Mouse (Mus musculus) lung, adult 18-20 months (tissue): ENCODE results near the gene D130052B06Rik.

Experiments
- DNase-seq, 2 experiments: peaks; one replicate each; pipeline ENCODE4 v3.0.0; 2022; ENCODE audit warnings: mixed read lengths in 2 of 2

The D130052B06Rik gene

DNA sequence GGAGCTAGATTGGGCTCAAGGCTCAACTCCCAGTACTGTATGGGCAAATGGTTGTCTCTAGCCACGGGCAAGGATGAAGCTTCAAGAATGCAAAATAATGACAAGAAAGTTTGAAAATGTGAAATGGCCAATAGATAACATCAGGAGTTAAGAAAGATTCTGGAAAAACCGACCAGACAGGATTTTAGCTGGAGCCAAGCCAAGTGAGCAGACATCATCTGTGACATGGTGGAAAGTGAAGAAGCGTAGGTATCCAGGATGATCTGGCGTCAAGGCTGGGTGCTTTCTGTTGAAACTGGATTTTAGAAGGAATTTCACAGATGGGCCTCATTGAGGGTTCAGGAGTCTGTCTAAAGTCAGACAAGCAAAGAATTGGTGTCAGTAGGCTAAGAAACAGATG, at the start of gene D130052B06Rik:
Gene D130052B06Rik (plus strand): TSS at position 317 of the 400 bp plus-strand sequence.
- no peak for DNase-seq

- no peak for DNase-seq
Observed at GRCm38 (mm10) chr11:33550861-33551560, 48.1 kb upstream of the D130052B06Rik start.

GRCm38 (mm10) chr11:33554123-33554522, 45.0 kb upstream of the D130052B06Rik start:
- DNase-seq = no peak

DNA sequence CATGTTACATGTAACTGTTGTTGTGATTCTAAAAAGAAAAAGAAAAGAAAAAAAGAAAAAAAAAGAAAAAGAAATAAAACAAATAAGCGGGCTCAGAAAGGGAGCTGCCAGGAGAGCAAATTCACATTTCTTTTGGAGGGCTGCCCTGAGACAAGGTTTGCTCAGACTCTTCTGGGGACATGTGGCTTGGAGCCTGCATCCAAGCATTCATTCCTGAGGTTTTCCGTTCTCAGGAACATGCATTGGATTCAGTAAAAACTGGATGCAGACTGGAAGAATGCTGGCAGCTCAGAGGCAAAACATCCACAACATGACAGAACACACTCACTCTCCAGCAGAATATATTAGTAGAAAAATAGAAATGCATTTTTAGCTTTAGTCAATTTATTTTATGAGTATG, 35.2 kb upstream of the D130052B06Rik start:
- DNase-seq = no peak

DNA sequence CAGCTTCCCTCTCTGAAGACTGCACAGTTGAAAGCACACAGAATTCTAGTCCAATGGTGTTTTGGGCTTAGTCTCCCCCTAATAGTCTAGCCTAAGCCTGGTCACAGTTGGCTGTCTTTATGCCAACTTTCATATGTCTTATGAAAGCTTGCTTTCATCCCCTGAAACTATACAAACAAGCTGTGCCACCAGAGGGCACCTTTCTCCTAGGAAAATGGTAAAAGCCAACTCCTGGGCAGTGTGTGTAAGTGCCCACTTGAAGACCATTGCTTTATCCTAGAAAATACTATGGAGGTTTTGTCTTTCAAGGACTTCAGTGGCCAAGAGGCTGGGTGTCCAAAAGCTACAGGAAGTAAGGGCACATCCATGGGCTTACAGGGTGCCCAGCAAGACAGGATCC, 28.7 kb upstream of the D130052B06Rik start:
- peak in 1 of 2 experiments; percentile 24 for DNase-seq

DNA sequence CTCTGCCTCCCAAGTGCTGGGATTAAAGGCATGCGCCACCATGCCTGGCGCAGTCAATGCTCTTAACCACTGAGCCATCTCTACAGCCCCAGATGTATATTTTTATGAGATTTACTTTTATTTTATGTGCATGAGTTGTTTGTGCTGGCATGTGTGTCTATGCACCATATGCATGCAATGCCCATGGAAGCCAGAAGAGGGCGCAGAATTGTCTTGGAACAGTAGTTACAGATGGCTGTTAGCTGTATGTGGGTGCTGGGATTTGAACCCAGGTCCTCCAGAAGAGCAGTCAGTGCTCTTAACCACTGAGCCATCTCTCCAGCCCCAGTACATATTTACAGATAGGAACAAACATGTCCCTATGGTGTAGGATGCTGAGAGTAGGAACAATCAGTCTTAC, 24.2 kb upstream of the D130052B06Rik start:
- DNase-seq = no peak

GRCm38 (mm10) chr11:33578859-33579258, 20.2 kb upstream of the D130052B06Rik start, which contains the start of gene Gabrp:
Gabrp (minus strand) TSS chr11:33578959.
- DNase-seq = peak; percentile 33 to 44

DNA sequence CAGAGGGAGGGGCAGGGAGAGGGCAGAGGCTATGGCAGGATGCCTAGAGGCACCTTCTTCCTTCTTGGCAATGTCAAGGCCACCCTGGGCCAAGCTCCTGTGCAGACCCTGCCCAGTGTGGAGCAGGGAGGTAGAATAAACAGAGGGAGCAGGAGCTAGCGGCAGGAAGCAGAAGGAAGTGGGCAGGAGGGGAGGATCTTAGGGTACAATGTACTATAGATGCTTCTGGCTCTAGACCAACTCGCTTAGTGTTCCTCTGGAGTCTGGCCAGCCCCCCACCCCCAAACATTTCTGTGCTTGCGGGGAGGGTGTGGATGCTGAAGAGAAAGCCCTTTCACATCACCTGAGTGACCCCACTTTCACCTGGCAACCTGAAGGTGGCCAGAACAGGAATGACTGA, 19.5 kb upstream of the D130052B06Rik start:
- DNase-seq = peak; percentile 62 to 69

- no peak for DNase-seq
Observed at GRCm38 (mm10) chr11:33586614-33587013, 12.5 kb upstream of the D130052B06Rik start.

DNA sequence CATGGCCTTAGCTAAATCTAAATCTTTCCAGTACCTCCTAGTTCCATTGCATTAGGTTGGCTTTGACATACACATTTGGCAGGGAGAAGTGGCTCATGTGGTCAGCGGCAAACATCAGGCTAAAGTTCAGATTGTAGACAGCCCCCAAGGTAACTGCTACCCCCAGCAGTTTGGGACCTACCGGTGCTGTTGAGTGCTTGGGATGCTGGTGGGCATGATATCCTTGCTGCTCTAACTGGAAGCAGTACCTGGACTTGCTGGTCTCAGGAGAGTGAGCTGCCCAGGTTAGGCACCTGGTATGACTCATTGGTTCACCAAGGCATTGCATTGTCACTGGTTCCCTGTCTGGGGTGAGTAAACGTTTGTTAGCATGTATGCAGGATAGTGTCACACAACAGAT, 8.3 kb upstream of the D130052B06Rik start:
- DNase-seq = no peak

DNA sequence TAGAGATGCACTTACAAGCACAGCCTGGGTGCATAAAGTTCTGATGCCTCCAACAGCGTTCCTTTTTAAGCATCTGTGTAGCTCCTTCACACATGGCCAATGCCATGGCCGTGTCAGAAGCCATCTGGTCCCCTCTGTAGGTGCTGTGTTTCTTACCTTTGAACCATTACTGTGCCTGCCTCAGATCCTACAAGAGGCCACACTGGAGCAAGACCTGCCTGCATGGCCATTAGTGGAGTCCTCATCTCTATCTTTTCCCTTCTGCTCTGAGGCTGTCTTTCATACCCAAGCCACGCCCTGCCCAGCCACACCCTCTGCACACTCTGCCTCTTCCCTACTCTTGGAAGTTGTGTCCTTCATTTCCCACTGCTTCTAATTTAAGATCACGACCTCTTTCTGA, 6.3 kb upstream of the D130052B06Rik start:
- DNase-seq = no peak

GRCm38 (mm10) chr11:33596655-33597054, 2.4 kb upstream of the D130052B06Rik start:
- no peak for DNase-seq

- DNase-seq = peak in 1 of 2 experiments; percentile 33
Observed at GRCm38 (mm10) chr11:33603174-33603573, 4.1 kb downstream of the D130052B06Rik start.

DNA sequence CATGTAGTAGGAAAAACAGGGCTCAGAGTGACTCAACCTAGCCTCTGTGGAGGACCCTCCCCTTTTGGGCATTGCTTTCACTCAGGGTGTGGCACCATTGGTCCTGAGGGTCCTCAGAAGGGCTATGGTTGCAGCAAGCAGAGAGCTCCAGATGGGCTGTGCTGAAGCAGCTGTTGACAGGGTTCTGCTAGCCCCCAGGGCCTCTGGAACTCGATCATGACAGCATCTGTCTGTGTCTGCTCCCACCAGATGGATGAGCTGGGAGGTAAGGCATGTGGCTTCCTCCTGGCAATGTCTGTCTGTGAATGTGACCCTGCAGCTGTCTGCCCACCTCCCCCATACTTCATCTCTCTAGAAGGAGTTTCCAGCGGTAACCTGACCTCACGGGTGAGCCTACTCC, 8.7 kb downstream of the D130052B06Rik start:
- no peak for DNase-seq

- DNase-seq = peak; percentile 61 to 63
Observed at GRCm38 (mm10) chr11:33614218-33614617, 15.1 kb downstream of the D130052B06Rik start.

DNA sequence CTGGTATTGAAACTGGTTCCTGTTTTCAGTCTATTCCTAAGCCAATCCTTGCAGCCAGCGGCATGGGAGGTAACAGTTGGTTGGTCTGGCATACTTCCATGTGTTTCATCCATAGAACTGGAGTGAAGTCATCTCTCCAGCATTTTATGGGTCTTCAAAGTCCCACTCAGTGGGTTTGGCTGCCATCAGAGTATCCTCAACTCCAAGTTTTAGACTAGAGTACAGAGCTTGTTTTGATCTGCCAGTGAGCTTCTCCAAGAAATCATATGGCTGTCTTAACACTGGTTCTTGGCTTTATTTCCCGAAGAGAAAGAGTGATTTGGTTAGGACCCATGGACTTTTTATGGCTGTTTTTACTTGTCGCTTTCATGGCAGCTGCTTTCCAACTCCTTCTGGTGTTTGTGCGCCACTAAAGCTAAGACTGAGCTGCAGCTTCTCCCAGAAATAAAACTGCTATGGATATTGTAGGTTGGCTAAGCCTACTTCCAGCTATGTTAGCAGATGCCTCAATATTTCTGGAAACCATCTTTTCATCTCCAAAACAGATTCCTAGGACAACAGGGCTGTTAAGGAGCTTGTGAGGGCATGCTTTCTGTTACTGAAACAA, 28.1 kb downstream of the D130052B06Rik start:
- no peak for DNase-seq

- DNase-seq = no peak
Observed at GRCm38 (mm10) chr11:33637107-33637506, 38.0 kb downstream of the D130052B06Rik start.

DNA sequence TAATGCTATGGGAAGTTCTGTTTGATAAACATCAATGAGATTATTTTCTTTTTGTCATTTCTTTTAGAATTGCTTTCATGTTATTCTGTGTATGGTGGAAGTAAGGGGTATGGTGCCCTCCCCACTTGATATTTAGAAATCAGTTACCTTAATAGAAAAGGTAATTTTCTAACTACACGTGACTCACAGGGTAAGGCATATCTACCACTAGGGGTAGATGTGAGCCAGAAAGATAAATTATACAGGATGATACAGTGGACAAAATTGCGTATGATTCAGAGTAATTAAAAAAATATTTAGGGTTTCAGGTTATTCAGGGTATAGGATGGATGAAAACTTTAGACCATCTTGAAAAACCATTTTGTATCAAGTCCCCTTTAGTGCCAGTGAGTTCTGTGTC, 50.3 kb downstream of the D130052B06Rik start:
- DNase-seq = no peak

DNA sequence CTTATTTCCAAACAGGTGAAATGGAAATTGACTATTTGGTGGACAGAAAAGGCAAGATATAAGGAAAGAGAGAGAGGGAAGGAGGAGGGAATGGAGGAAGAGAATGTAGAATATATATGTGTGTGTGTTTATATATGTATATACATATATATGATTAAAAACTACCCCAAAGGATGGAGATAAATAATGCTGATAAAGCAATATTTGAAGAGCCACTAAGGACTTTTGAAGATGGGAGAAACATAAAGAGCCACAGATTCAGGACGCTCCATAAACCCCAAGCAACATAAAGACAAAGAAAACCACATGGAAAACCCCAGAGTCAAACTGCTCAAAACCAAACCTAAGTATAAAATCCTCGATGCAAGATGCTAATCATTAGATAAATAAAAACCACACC, 55.4 kb downstream of the D130052B06Rik start:
- DNase-seq = no peak

DNA sequence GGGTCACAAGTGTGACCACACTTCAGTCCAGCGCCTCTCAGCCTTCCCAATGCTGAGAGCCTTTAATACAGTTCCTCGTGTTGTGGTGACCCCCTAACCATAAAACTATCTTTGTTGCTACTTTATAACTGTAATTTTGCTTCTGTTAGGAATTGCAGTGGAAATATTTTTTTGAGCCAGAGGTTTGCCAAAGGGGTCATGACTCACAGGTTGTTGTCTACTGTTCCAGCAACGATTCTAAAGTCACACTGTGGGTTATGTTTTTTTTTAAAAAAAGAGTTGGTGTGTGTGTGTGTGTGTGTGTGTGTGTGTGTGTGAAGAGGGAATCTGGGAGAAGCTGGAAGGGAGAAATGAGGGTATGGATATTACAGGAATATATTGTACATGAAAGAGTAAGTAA, 56.1 kb downstream of the D130052B06Rik start:
- DNase-seq = no peak

GRCm38 (mm10) chr11:33655861-33656593, 56.9 kb downstream of the D130052B06Rik start:
- DNase-seq = no peak

DNA sequence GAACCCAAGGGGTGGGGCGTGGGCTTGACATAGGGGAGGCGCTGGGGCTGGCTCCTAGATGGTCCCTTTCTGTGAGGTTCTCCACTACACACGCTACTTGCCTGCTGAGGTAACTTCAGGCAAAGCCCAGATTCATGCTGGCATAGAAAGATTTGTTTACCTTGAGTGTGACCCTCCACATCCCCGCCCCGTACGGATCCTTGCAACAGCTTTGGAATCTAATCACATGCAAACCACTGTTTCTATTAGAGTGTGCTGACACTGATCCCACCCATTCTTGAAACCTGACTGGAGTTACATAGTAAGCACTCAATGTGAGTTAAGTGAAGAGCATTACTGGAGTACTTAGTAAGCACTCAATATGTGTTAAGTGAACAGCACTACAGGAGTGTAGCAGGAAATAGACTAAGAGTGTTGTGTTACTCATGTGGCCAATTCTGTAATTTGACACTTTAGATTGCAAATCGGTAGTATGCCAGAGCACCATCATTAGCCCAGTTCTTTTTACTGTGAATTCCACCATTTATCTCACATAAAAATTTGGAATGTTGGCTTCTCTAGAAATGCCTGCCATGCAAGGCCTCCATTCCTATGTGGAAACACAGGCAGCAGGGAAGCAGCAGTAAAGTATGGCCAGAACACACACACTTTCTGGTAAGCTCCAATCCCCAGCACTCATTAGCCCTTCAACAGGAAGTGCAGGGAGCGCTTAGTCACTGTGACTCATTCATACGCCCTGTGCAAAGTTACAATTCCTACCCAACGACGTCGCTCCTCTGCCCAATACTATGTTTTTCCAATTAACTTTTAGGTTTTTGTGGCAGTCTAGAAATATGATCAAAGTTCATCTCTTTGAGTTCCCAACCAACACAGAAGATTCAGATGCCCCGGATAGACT, 61.2 kb downstream of the D130052B06Rik start:
- DNase-seq = peak; percentile 60

DNA sequence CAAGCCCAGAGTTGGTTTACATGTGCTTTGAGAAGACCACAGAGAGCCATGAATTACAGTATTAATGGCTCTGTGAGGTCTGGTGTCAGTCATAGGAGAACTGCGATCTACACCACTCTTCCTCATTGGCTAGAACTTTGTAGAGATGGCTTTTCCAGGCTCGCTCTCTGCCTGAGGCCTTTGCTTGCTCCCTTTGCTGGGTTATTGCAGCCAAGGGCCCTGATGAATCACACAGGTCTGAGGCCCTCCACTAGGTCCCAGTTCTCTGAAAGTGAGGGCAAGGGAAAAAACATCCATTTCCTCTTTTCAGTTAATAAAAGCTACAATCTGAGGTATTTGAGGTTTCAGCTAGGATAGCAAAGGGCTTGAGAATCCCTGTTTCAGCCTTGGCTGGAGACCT, 64.5 kb downstream of the D130052B06Rik start:
- DNase-seq = no peak
